Mouse (Mus musculus): ENCODE data around the gene Ppp1r3g.

GRCm38 (mm10) chr13:35959391-35960067, 890 bp downstream of the Ppp1r3g start:
- no peak for TF ChIP-seq CTCF (conservative IDR thresholded peaks at IDR 0.05; ENCODE audit: low read length)
- no peak for TF ChIP-seq POU5F1 (IDR thresholded peaks at IDR 0.05; ENCODE audit: borderline replicate concordance, low read length)
- TF ChIP-seq NANOG (IDR thresholded peaks at IDR 0.05; ENCODE audit: borderline replicate concordance, low read length) = no peak

All from E14TG2a.4 (cell line).